ENCODE assay signal across 22 mouse cellular contexts in the genomic region with DNA sequence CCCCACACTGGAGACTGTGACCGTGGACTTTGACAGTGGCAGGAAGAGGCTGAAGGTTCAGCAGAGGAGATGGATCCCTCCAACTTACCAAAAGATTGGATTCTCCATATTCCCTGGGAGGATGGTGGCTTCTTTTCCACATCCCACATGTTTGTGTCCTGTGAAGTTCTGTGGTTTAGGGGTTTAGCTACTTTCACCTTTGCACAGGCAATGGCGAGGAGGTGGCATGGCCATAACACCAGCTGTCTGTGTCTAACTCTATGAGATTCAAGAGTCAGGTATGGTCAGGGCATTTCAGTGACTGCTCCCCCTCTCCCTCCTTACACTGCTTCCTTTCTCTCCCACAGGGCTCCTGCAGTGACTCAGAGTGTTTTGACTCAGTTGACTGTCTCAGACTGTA. TPM values are rescaled to one million over a fixed set of nuclear protein-coding genes. Genes with fewer than 3 reads are reported as not detected.
"Had no signal": no experiment of that assay in that cellular context is flagged by ENCODE, and none has a peak within 500 bp of the region (broad histone marks: within the 10 kb centered on the region; RNA-seq: fewer than 3 reads in every experiment).

No protein-coding gene starts in this region.

- DNase-seq: retina, postnatal 1 day; right cerebral cortex, adult 18-20 months; right cerebral cortex, postnatal 14 days; right cerebral cortex, postnatal 25 days; right cerebral cortex, postnatal 4 days; spleen, adult 18-20 months; thymus, adult 18-20 months; thymus, adult 2 months; thymus, postnatal 14 days; thymus, postnatal 25 days; thymus, postnatal 36 days; thymus, postnatal 4 days had no signal

- H3K4me3 ChIP-seq: neural tube, embryonic 12.5 days; neural tube, embryonic 13.5 days; neural tube, embryonic 15.5 days; stomach, embryonic 15.5 days had no signal

- H3K36me3 ChIP-seq: neural tube, embryonic 12.5 days; neural tube, embryonic 13.5 days; neural tube, embryonic 15.5 days; stomach, embryonic 15.5 days had no signal

- H3K27ac ChIP-seq: neural tube, embryonic 12.5 days; neural tube, embryonic 13.5 days; neural tube, embryonic 15.5 days; stomach, embryonic 15.5 days; stomach, postnatal 0 days had no signal

RNA-seq across cellular contexts. Expression of gene H2-Aa, which starts 18.9 kb away (rescaled TPM):
- polyA plus RNA-seq: neural tube, embryonic 11.5 days had no signal

RNA-seq across cellular contexts. Expression of gene H2-Ob, which starts 30.0 kb away (rescaled TPM):
- polyA plus RNA-seq: neural tube, embryonic 11.5 days; neural tube, embryonic 12.5 days; neural tube, embryonic 13.5 days; neural tube, embryonic 14.5 days had no signal

RNA-seq across cellular contexts. Expression of gene H2-Eb2, which starts 56.7 kb away (rescaled TPM):
- polyA plus RNA-seq: neural tube, embryonic 11.5 days; neural tube, embryonic 12.5 days; stomach, embryonic 14.5 days; stomach, embryonic 15.5 days; stomach, embryonic 16.5 days; stomach, postnatal 0 days; testis, adult 2 months had no signal
